Mouse (Mus musculus) bone marrow, adult 2 months (tissue): ENCODE results near the gene Gm10719. TPM values are rescaled to one million over a fixed set of nuclear protein-coding genes. Genes with fewer than 3 reads are reported as not detected.
"Not testable (repeated sequence)": the region's sequence is repeated elsewhere in the genome, so short reads cannot be mapped to it uniquely, and the experiment has no call there.

Experiments used
- H3K27ac ChIP-seq: fragments of 200-500 bp; 2 replicates; pipeline ENCODE4 v1.5.1; 2012; ENCODE audit warnings: low read depth, mild to moderate bottlenecking, control low read depth, inconsistent platforms, low read length; ENCODE audit not compliant: control insufficient read depth, poor library complexity, insufficient read depth
- H3K4me1 ChIP-seq: fragments of 200-500 bp; 2 replicates; pipeline ENCODE4 v1.6.1; 2011; ENCODE audit warnings: low read length; ENCODE audit not compliant: control insufficient read depth, insufficient read depth
- H3K4me3 ChIP-seq: fragments of 200-500 bp; replicated peaks from 2 replicates; pipeline ENCODE3; 2011; ENCODE audit warnings: mild to moderate bottlenecking, low read depth, low read length, control low read depth; ENCODE audit not compliant: control insufficient read depth
- WGBS: fragments of 180-500 bp; shearing (Covaris S2); methylation state at CpG from one replicate; pipeline ENCODE4 v1.1.7; 2018; 5-methylcytosine and 5-hydroxymethylcytosine counted together
- polyA plus RNA-seq: library from polyadenylated mRNA; stranded (reverse); fragments of >200 nt; gene quantifications from 2 replicates; pipeline ENCODE4 v1.2.4, GENCODE M21; 2011; ENCODE audit warnings: low replicate concordance; ENCODE audit not compliant: missing spikeins, insufficient read depth, insufficient read length

Gm10719 gene
- polyA plus RNA-seq, 1 experiment, result 148 TPM

GRCm38 (mm10) chr9:3018944-3019343 is 1.7 kb downstream of the Gm10719 start:
- 63% methylated on average over 9 of the region's 9 CpGs for WGBS
- H3K27ac ChIP-seq, H3K4me1 ChIP-seq, H3K4me3 ChIP-seq: not testable (repeated sequence)

GRCm38 (mm10) chr9:3019835-3020727 is 2.9 kb downstream of the Gm10719 start:
- H3K27ac ChIP-seq, H3K4me1 ChIP-seq, H3K4me3 ChIP-seq: not testable (repeated sequence)
- WGBS, result 74% methylated on average over 17 of the region's 19 CpGs

GRCm38 (mm10) chr9:3022316-3023008 is 5.3 kb downstream of the Gm10719 start:
- not testable (repeated sequence) for H3K4me1 ChIP-seq, H3K4me3 ChIP-seq, H3K27ac ChIP-seq
- 68% methylated on average over 11 of the region's 13 CpGs for WGBS

- not testable (repeated sequence) for H3K4me3 ChIP-seq, H3K27ac ChIP-seq, H3K4me1 ChIP-seq
- 69% methylated on average over 12 of the region's 13 CpGs for WGBS
Observed at GRCm38 (mm10) chr9:3023312-3023984, 6.2 kb downstream of the Gm10719 start, which contains the start of gene Gm10718. TSS of gene Gm10718 (plus strand) at chr9:3023547.

- WGBS, result 73% methylated on average over 16 of the region's 16 CpGs
- not testable (repeated sequence) for H3K27ac ChIP-seq, H3K4me3 ChIP-seq, H3K4me1 ChIP-seq
Observed at GRCm38 (mm10) chr9:3023985-3024648, 6.9 kb downstream of the Gm10719 start.

- H3K4me1 ChIP-seq, H3K27ac ChIP-seq, H3K4me3 ChIP-seq: not testable (repeated sequence)
- 64% methylated on average over 12 of the region's 12 CpGs for WGBS
Observed at GRCm38 (mm10) chr9:3024912-3025467, 7.8 kb downstream of the Gm10719 start, which contains the start of gene Gm10717. TSS of gene Gm10717 (plus strand) at chr9:3025417.

- H3K4me1 ChIP-seq, H3K4me3 ChIP-seq, H3K27ac ChIP-seq: not testable (repeated sequence)
- WGBS, result 69% methylated on average over 5 of the region's 6 CpGs
Observed at GRCm38 (mm10) chr9:3025653-3026052, 8.4 kb downstream of the Gm10719 start.

- WGBS, result 71% methylated on average over 5 of the region's 5 CpGs
- not testable (repeated sequence) for H3K4me3 ChIP-seq, H3K4me1 ChIP-seq
Observed at GRCm38 (mm10) chr9:3026136-3026535, 8.9 kb downstream of the Gm10719 start.

GRCm38 (mm10) chr9:3026741-3027140 is 9.5 kb downstream of the Gm10719 start:
- WGBS, result 63% methylated on average over 9 of the region's 9 CpGs
- H3K4me1 ChIP-seq, H3K27ac ChIP-seq, H3K4me3 ChIP-seq: not testable (repeated sequence)

More at GRCm38 (mm10) chr9:3026136-3026535, 8.9 kb downstream of the Gm10719 start:
- H3K27ac ChIP-seq, result not testable (repeated sequence)

- 64% methylated on average over 9 of the region's 9 CpGs for WGBS
- H3K4me1 ChIP-seq, H3K4me3 ChIP-seq, H3K27ac ChIP-seq: not testable (repeated sequence)
Observed at GRCm38 (mm10) chr9:3027200-3027599, 10.0 kb downstream of the Gm10719 start.

GRCm38 (mm10) chr9:3029276-3030000 is 12.2 kb downstream of the Gm10719 start:
- 59% methylated on average over 14 of the region's 16 CpGs for WGBS
- H3K4me3 ChIP-seq, H3K4me1 ChIP-seq, H3K27ac ChIP-seq: not testable (repeated sequence)

GRCm38 (mm10) chr9:3030677-3031318 is 13.6 kb downstream of the Gm10719 start:
- not testable (repeated sequence) for H3K4me3 ChIP-seq, H3K27ac ChIP-seq, H3K4me1 ChIP-seq
- 59% methylated on average over 2 of the region's 10 CpGs for WGBS
